Mouse (Mus musculus): Measurements from ENCODE around the gene Gm10553. TPM values are rescaled to one million over a fixed set of nuclear protein-coding genes. Genes with fewer than 3 reads are reported as not detected.
"Not testable (repeated sequence)": the region's sequence is repeated elsewhere in the genome, so short reads cannot be mapped to it uniquely, and the experiment has no call there.

The Gm10553 gene
- polyA plus RNA-seq, 1 experiment from 2014 or later, result not detected

- H3K4me2 ChIP-seq (ENCODE audit: low read length); H3K27me3 ChIP-seq (ENCODE audit: control insufficient read depth, insufficient read depth, low read length); H3K9ac ChIP-seq (replicated peaks; ENCODE audit: low read length); DNase-seq; H3K27ac ChIP-seq (replicated peaks; ENCODE audit: low read depth, low read length); H3K4me3 ChIP-seq (replicated peaks; ENCODE audit: low read depth, low read length); H3K9me3 ChIP-seq (ENCODE audit: control insufficient read depth, low read length); ATAC-seq (ENCODE audit: low FRiP score, low TSS enrichment); H3K4me1 ChIP-seq (ENCODE audit: control insufficient read depth, insufficient read depth, low read length); H3K36me3 ChIP-seq (ENCODE audit: control insufficient read depth, insufficient read depth, low read length): not testable (repeated sequence)
- 62% methylated on average over 4 of the region's 6 CpGs for WGBS
Observed at GRCm38 (mm10) chr1:85117537-85117936, 17.6 kb downstream of the Gm10553 start.

GRCm38 (mm10) chr1:85118341-85118740 lies 18.4 kb downstream of the Gm10553 start:
- H3K9ac ChIP-seq (replicated peaks; ENCODE audit: low read length); H3K4me3 ChIP-seq (replicated peaks; ENCODE audit: low read depth, low read length); H3K4me2 ChIP-seq (ENCODE audit: low read length); H3K27me3 ChIP-seq (ENCODE audit: control insufficient read depth, insufficient read depth, low read length); H3K4me1 ChIP-seq (ENCODE audit: control insufficient read depth, insufficient read depth, low read length); DNase-seq; H3K9me3 ChIP-seq (ENCODE audit: control insufficient read depth, low read length); ATAC-seq (ENCODE audit: low FRiP score, low TSS enrichment); H3K36me3 ChIP-seq (ENCODE audit: control insufficient read depth, insufficient read depth, low read length); H3K27ac ChIP-seq (replicated peaks; ENCODE audit: low read depth, low read length): not testable (repeated sequence)
- WGBS, result 81% methylated on average over 5 of the region's 6 CpGs

- not testable (repeated sequence) for ATAC-seq (ENCODE audit: low FRiP score, low TSS enrichment); H3K4me2 ChIP-seq (ENCODE audit: low read length); H3K27ac ChIP-seq (replicated peaks; ENCODE audit: low read depth, low read length); H3K9me3 ChIP-seq (ENCODE audit: control insufficient read depth, low read length); H3K4me3 ChIP-seq (replicated peaks; ENCODE audit: low read depth, low read length); H3K9ac ChIP-seq (replicated peaks; ENCODE audit: low read length); H3K36me3 ChIP-seq (ENCODE audit: control insufficient read depth, insufficient read depth, low read length); DNase-seq; H3K4me1 ChIP-seq (ENCODE audit: control insufficient read depth, insufficient read depth, low read length); H3K27me3 ChIP-seq (ENCODE audit: control insufficient read depth, insufficient read depth, low read length)
- WGBS, result 89% methylated on average over 4 of the region's 4 CpGs
Observed at GRCm38 (mm10) chr1:85121841-85122240, 21.9 kb downstream of the Gm10553 start.

GRCm38 (mm10) chr1:85133671-85134070 lies 33.7 kb downstream of the Gm10553 start:
- not testable (repeated sequence) for H3K4me2 ChIP-seq (ENCODE audit: low read length); H3K27me3 ChIP-seq (ENCODE audit: control insufficient read depth, insufficient read depth, low read length); H3K27ac ChIP-seq (replicated peaks; ENCODE audit: low read depth, low read length); DNase-seq; ATAC-seq (ENCODE audit: low FRiP score, low TSS enrichment); H3K4me1 ChIP-seq (ENCODE audit: control insufficient read depth, insufficient read depth, low read length); H3K9ac ChIP-seq (replicated peaks; ENCODE audit: low read length); H3K36me3 ChIP-seq (ENCODE audit: control insufficient read depth, insufficient read depth, low read length); H3K9me3 ChIP-seq (ENCODE audit: control insufficient read depth, low read length); H3K4me3 ChIP-seq (replicated peaks; ENCODE audit: low read depth, low read length)
- WGBS, result 94% methylated on average over 19 of the region's 22 CpGs

Other genes starting within 250 kb of the Gm10553 start
- gene Slc16a14, start 165.0 kb upstream of the Gm10553 start, polyA plus RNA-seq (2014; fragmentation: Nextera tagmentation; extraction: Ambion mirVana), result 14.1 and 20.5 TPM in 2 replicates
- gene A530032D15Rik, start 9.7 kb downstream of the Gm10553 start, polyA plus RNA-seq (2014; fragmentation: Nextera tagmentation; extraction: Ambion mirVana), result not detected in 2 replicates
- 0.37 TPM in 1 of 2 replicates, not detected in the other for gene C130026I21Rik, start 170.4 kb downstream of the Gm10553 start, polyA plus RNA-seq (2014; fragmentation: Nextera tagmentation; extraction: Ambion mirVana)

Measured in midbrain, embryonic 14.5 days (tissue).